Mouse (Mus musculus): ENCODE measurements around the gene Aqp12.
A peak's percentile ranks its signal among the peaks of the same experiment; 100 is the strongest.
"Not testable (repeated sequence)": the region's sequence is repeated elsewhere in the genome, so short reads cannot be mapped to it uniquely, and the experiment has no call there.

The Aqp12 gene

GRCm38 (mm10) chr1:93006061-93006460 is at the start of gene Aqp12:
TSS of gene Aqp12 (plus strand) at chr1:93006334.
- no peak for DNase-seq (ENCODE audit: low spot score in 2 of 2)

GRCm38 (mm10) chr1:92956571-92957335 is 49.4 kb upstream of the Aqp12 start:
- peak; percentile 63 to 74 for DNase-seq (ENCODE audit: low spot score in 2 of 2)

GRCm38 (mm10) chr1:92958999-92959398 is 47.1 kb upstream of the Aqp12 start:
- no peak for DNase-seq (ENCODE audit: low spot score in 2 of 2)

GRCm38 (mm10) chr1:92970791-92971190 is 35.3 kb upstream of the Aqp12 start:
- not testable (repeated sequence) for DNase-seq (ENCODE audit: low spot score in 2 of 2)

- no peak for DNase-seq (ENCODE audit: low spot score in 2 of 2)
Observed at GRCm38 (mm10) chr1:92971879-92972795, 34.0 kb upstream of the Aqp12 start.

GRCm38 (mm10) chr1:92972854-92973253 is 33.3 kb upstream of the Aqp12 start:
- peak in 1 of 2 experiments; percentile 67 for DNase-seq (ENCODE audit: low spot score in 2 of 2)

- DNase-seq (ENCODE audit: low spot score in 2 of 2): peak in 1 of 2 experiments; percentile 20
Observed at GRCm38 (mm10) chr1:92976141-92976566, 30.0 kb upstream of the Aqp12 start.

- peak in 1 of 2 experiments; percentile 11 for DNase-seq (ENCODE audit: low spot score in 2 of 2)
Observed at GRCm38 (mm10) chr1:92978645-92979044, 27.5 kb upstream of the Aqp12 start.

- peak in 1 of 2 experiments; percentile 8 for DNase-seq (ENCODE audit: low spot score in 2 of 2)
Observed at GRCm38 (mm10) chr1:92979073-92979602, 27.0 kb upstream of the Aqp12 start.

GRCm38 (mm10) chr1:92981056-92981845 is 24.9 kb upstream of the Aqp12 start:
- peak in 1 of 2 experiments; percentile 18 for DNase-seq (ENCODE audit: low spot score in 2 of 2)

- DNase-seq (ENCODE audit: low spot score in 2 of 2): peak in 1 of 2 experiments; percentile 10
Observed at GRCm38 (mm10) chr1:92982931-92983605, 23.1 kb upstream of the Aqp12 start.

GRCm38 (mm10) chr1:92984999-92985398 is 21.1 kb upstream of the Aqp12 start:
- DNase-seq (ENCODE audit: low spot score in 2 of 2): peak in 1 of 2 experiments; percentile 25

- peak in 1 of 2 experiments; percentile 5 for DNase-seq (ENCODE audit: low spot score in 2 of 2)
Observed at GRCm38 (mm10) chr1:92988894-92989293, 17.2 kb upstream of the Aqp12 start.

GRCm38 (mm10) chr1:92989891-92990290 is 16.2 kb upstream of the Aqp12 start:
- peak in 1 of 2 experiments; percentile 4 for DNase-seq (ENCODE audit: low spot score in 2 of 2)

GRCm38 (mm10) chr1:92992214-92992855 is 13.8 kb upstream of the Aqp12 start:
- no peak for DNase-seq (ENCODE audit: low spot score in 2 of 2)

- no peak for DNase-seq (ENCODE audit: low spot score in 2 of 2)
Observed at GRCm38 (mm10) chr1:92992880-92993279, 13.3 kb upstream of the Aqp12 start.

GRCm38 (mm10) chr1:93009196-93009595 is 3.1 kb downstream of the Aqp12 start:
- DNase-seq (ENCODE audit: low spot score in 2 of 2): no peak

- peak in 1 of 2 experiments; percentile 37 for DNase-seq (ENCODE audit: low spot score in 2 of 2)
Observed at GRCm38 (mm10) chr1:93010731-93011130, 4.6 kb downstream of the Aqp12 start.

GRCm38 (mm10) chr1:93012103-93012585 is 6.0 kb downstream of the Aqp12 start:
- DNase-seq (ENCODE audit: low spot score in 2 of 2): no peak

GRCm38 (mm10) chr1:93013367-93013766 is 7.2 kb downstream of the Aqp12 start:
- DNase-seq (ENCODE audit: low spot score in 2 of 2): no peak

All from spleen, postnatal 10 days (tissue).